Mouse (Mus musculus) embryo, embryonic 10.5 days (tissue): ENCODE data around the gene Mrps11.

Experiments
- DNase-seq: peaks from one replicate; pipeline ENCODE4 v3.0.0-alpha.2; 2015; ENCODE audit warnings: low spot score

Gene Mrps11

GRCm38 (mm10) chr7:78793895-78794570 lies 11.1 kb downstream of the Mrps11 start:
- DNase-seq: no peak

GRCm38 (mm10) chr7:78794571-78795092 lies 11.7 kb downstream of the Mrps11 start:
- no peak for DNase-seq

- no peak for DNase-seq
Measured at GRCm38 (mm10) chr7:78796624-78797023, 13.7 kb downstream of the Mrps11 start.

GRCm38 (mm10) chr7:78797843-78798455 lies 15.0 kb downstream of the Mrps11 start:
- DNase-seq: no peak

DNA sequence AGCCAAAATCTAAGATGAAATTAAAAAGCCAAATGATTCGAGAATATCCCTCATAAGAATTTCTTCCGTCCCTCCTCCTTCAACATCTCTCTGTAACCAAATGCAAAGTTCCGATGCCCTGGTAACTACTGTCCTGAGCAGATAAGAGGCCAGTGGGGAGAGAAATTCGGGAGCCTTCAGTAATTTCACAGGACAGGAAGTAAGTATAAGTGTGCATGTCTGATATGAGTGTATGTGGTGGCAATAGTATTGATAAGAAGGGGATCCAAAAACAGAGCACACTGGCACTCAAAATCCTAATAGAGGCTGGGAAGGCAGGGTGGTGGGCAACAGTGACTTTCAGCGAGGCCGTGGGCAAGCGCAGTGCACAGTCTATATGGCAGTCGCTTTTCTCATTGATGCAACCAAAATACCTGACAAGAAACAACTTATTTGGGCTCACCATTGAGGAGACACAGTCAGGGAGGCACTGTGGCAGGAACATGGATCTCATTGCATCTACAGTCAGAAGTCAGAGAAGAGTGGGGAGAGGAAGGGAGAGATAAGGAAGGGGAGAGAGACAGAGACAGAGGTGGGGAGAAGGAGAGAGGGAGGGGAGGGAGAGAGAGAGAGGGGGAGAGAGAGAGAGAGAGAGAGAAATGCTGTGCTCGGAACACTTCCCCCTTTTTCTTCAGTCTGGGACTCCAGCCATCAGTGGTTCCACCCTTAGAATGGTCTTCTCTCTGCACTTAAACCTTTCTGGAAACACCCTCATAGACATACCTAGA lies 17.0 kb downstream of the Mrps11 start:
- DNase-seq: no peak

DNA sequence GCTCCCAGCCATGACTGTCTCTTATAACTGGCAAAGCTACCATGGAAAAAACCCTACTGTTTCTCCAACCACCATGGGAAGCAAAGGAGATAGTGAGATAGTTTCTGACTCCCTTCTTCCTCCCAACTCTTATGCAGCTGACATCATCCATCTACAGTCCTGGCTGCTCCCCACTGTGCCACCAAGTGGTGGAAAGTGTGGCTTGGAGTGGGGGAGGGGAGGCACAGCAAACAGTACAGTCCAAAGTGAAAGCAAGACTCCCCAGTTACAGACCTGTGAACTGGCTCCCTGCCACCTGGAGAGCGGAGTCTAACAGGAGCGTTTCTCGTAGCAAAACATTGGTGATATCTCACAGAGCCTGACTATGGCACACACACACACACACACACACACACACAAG lies 20.9 kb downstream of the Mrps11 start:
- no peak for DNase-seq

- no peak for DNase-seq
Measured at GRCm38 (mm10) chr7:78807192-78807591, 24.3 kb downstream of the Mrps11 start.

GRCm38 (mm10) chr7:78813791-78814190 lies 30.9 kb downstream of the Mrps11 start:
- no peak for DNase-seq

DNA sequence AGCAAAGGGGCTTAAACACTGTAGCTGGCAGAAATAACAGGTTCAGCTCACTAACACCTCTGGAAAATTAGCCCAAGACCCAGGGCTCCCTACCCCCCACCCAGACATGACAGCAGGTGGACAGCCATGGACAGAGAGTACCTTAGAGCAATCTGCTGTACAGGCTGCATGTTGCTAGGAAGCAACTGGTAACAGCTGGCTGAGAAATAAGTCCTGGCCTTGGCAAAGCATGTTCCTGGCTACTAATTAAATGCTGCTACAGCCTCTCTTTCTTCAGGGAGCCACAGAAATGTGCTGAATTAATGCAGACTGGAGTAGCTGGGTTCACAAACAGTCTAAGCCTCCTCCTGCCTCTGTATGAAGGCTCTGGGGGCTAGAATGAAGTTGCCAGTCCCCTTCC lies 31.8 kb downstream of the Mrps11 start:
- no peak for DNase-seq

GRCm38 (mm10) chr7:78818336-78818735 lies 35.4 kb downstream of the Mrps11 start:
- DNase-seq: no peak

GRCm38 (mm10) chr7:78826682-78827385 lies 43.9 kb downstream of the Mrps11 start:
- peak; percentile 32 for DNase-seq

GRCm38 (mm10) chr7:78827749-78828362 lies 44.9 kb downstream of the Mrps11 start:
- DNase-seq: no peak

- DNase-seq: no peak
Measured at GRCm38 (mm10) chr7:78835656-78836055, 52.7 kb downstream of the Mrps11 start.

GRCm38 (mm10) chr7:78837250-78837649 lies 54.3 kb downstream of the Mrps11 start:
- DNase-seq: no peak

DNA sequence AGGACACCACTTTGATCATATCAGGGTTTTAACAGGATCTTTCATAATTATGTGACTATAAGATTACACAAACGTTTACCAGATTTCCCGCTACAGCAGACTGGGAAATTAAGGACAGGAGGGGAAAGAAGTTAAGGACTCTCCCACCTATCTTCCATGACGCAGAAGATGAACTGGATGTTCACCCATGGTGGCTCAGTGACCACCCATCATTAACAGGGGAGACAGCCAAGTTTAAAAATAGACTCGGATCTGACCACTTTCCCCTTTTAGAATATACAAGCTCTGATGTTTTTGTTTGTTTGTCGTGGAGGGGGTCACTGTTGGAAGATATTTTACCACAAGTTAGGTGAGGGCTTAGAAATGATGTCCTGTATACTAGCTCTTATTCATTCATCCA lies 58.7 kb downstream of the Mrps11 start:
- no peak for DNase-seq
